10 mouse cellular contexts compared by ENCODE assay signal in genomic region chr14:61980581-61980980, GRCm38 (mm10).
"Had no signal": no experiment of that assay in that cellular context is flagged by ENCODE, and none has a peak within 500 bp of the region (broad histone marks: within the 10 kb centered on the region; RNA-seq: fewer than 3 reads in every experiment).

No protein-coding gene starts in this region.

- ATAC-seq: lung, postnatal 0 days; midbrain, embryonic 13.5 days; midbrain, embryonic 15.5 days had no signal

- DNase-seq: lung, adult 2 months; lung, postnatal 14 days; lung, postnatal 36 days; right cerebral cortex, postnatal 14 days; thymus, adult 18-20 months; thymus, postnatal 14 days; thymus, postnatal 36 days had no signal
